Mouse (Mus musculus) forebrain, embryonic 11.5 days (tissue): Measurements from ENCODE around the gene Rpgrip1l. TPM values are rescaled to one million over a fixed set of nuclear protein-coding genes. Genes with fewer than 3 reads are reported as not detected.

Source experiments
- ATAC-seq: fragments of 200-750 bp; cut with Nextera tagmentation; replicated peaks from 2 replicates; pipeline ENCODE4 v1.8.0; 2017; ENCODE audit warnings: moderate TSS enrichment; ENCODE audit not compliant: low FRiP score
- DNase-seq: peaks from one replicate; pipeline ENCODE4 v3.0.0-alpha.2; 2017; ENCODE audit warnings: low spot score
- H3K27ac ChIP-seq: fragments of 300-500 bp; sonication (generic); 2 replicates; pipeline ENCODE4 v1.5.1; 2014; ENCODE audit warnings: low read depth, low read length
- H3K27me3 ChIP-seq: fragments of 300-500 bp; sonication (generic); 2 replicates; pipeline ENCODE4 v1.6.1; 2014; ENCODE audit warnings: mild to moderate bottlenecking, low read length, mixed read lengths; ENCODE audit not compliant: control insufficient read depth, insufficient read depth
- H3K36me3 ChIP-seq: fragments of 300-500 bp; sonication (generic); 2 replicates; pipeline ENCODE4 v1.6.1; 2014; ENCODE audit warnings: mild to moderate bottlenecking, low read length, moderate library complexity, mixed read lengths; ENCODE audit not compliant: control insufficient read depth, insufficient read depth
- H3K4me1 ChIP-seq: fragments of 300-500 bp; sonication (generic); replicated peaks from 2 replicates; pipeline ENCODE4 v1.6.1; 2014; ENCODE audit warnings: low read length, mixed read lengths; ENCODE audit not compliant: control insufficient read depth, insufficient read depth
- H3K4me2 ChIP-seq: fragments of 300-500 bp; sonication (generic); 2 replicates; pipeline ENCODE4 v1.6.1; 2014; ENCODE audit warnings: low read depth, mild to moderate bottlenecking, low read length, moderate library complexity, mixed read lengths; ENCODE audit not compliant: severe bottlenecking
- H3K4me3 ChIP-seq: fragments of 300-500 bp; sonication (generic); 2 replicates; pipeline ENCODE4 v1.5.1; 2014; ENCODE audit warnings: low read depth, low read length
- H3K9ac ChIP-seq: fragments of 300-500 bp; sonication (generic); 2 replicates; pipeline ENCODE4 v1.6.1; 2014; ENCODE audit warnings: low read length
- H3K9me3 ChIP-seq: fragments of 300-500 bp; sonication (generic); 2 replicates; pipeline ENCODE4 v1.6.1; 2016; ENCODE audit warnings: low read length, mixed read lengths; ENCODE audit not compliant: control insufficient read depth
- WGBS: fragments of 180-500 bp; shearing (Covaris S2); extraction: QIAGEN DNeasy Blood & Tissue Kit; methylation state at CpG from one replicate; pipeline ENCODE4 v1.1.7; 2014; 5-methylcytosine and 5-hydroxymethylcytosine counted together
- polyA plus RNA-seq: library from polyadenylated mRNA; unstranded; fragments of >200 nt; fragmentation: Nextera tagmentation; extraction: Ambion mirVana; gene quantifications from 2 replicates; pipeline ENCODE4 v1.2.1, GENCODE M21; 2014

Rpgrip1l gene
- polyA plus RNA-seq, 1 experiment from 2014 or later = 13.7 TPM

DNA sequence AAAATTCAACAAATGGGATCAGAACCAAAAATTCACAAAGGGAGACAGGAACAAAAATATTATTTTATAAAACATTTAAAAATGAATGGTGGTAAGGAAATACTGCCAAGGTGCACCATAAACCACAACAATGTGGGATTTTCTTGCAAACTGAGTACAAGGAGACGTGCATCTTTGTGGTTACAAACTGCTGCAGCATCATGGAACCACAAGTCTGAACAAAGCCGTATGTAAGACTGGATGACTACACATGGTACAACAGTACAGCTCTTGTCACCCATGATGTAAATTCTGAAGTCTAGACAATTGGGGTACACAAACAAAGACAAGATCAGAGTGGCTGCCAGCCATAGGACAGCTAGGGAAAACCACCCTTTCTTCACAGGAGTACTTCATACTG, 14.4 kb downstream of the Rpgrip1l start:
- Histone ChIP-seq H3K9me3 (no peaks in the 10 kb centered on the region), H3K4me1 (no peaks in the 10 kb centered on the region), H3K27me3 (no peaks in the 10 kb centered on the region), H3K4me2 (no peak overlapping the region), H3K27ac (no peak overlapping the region), H3K9ac (no peak overlapping the region), H3K36me3 (no peaks in the 10 kb centered on the region; the same call in 1 of the 2 replicates), H3K4me3 (no peak overlapping the region)
- 89% methylated on average over 2 of the region's 2 CpGs for WGBS
- ATAC-seq (no peak), DNase-seq (no peak)

DNA sequence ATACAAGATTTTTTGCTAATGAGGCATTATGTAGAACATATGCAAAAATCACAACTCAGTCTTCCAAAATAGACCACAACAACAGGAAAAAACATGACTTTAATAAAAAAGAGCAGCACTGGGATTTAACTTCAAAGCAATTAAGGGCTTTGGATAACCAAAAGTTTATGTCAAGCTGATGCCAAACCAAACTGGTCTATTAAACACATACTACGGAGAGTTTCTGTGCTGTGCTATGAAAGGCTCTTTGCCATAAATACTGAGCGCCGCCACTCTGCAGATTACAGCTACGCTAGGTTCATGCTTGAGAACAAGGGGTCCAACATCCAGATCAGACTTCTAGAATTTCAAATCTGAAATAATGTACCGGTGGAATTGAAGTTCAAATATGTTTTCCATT, 17.3 kb downstream of the Rpgrip1l start:
- Histone ChIP-seq H3K27me3 (no peaks in the 10 kb centered on the region), H3K36me3 (no peaks in the 10 kb centered on the region), H3K4me1 (no peaks in the 10 kb centered on the region), H3K4me3 (no peak overlapping the region), H3K27ac (no peak overlapping the region), H3K9me3 (no peaks in the 10 kb centered on the region), H3K4me2 (no peak overlapping the region), H3K9ac (no peak overlapping the region)
- ATAC-seq (no peak), DNase-seq (no peak)
- 91% methylated on average over 5 of the region's 5 CpGs for WGBS

DNA sequence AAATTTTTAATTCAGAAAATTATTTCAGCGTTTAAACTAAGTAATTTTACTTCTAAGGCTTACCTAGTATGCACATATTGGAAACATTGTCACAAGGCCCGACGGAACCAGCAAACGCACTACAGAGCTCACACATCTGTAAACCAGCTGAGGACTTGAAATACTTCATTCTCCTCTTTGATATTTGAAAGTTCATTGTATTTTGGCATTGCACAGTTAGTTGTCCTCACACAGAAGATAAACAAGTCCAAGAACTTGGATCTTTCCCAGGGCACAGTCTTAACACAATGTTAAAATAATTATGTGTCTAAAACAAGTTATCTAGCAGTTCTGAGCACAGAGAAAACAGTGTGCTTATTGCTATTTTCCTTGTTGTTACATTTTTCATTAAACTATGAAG, 22.5 kb downstream of the Rpgrip1l start:
- Histone ChIP-seq H3K36me3 (no peaks in the 10 kb centered on the region), H3K4me3 (no peak overlapping the region), H3K27me3 (no peaks in the 10 kb centered on the region), H3K4me1 (no peaks in the 10 kb centered on the region), H3K27ac (no peak overlapping the region), H3K9me3 (no peaks in the 10 kb centered on the region), H3K9ac (no peak overlapping the region), H3K4me2 (no peak overlapping the region)
- ATAC-seq = no peak
- 87% methylated on average over 4 of the region's 4 CpGs for WGBS
- no peak for DNase-seq

DNA sequence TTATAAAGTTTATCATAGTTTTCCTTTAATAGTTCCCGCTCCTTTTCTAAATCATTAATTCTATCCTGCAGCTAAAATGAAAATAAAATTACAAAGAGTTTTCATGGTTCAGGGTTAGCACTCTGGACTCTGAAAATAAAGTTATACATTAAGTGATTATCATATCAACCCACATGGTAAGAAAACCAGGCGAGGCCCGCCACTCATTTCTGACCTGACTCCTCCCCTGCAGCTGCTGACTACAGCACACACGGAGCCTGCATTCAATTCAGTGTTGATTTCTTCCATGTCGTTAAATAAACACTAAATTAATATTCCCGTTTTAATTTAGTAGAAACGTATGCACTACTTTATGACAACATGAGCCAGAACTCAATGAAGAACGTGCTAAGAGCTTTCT, 26.8 kb downstream of the Rpgrip1l start:
- Histone ChIP-seq H3K9me3 (no peaks in the 10 kb centered on the region), H3K27me3 (no peaks in the 10 kb centered on the region), H3K27ac (no peak overlapping the region), H3K4me3 (no peak overlapping the region), H3K36me3 (no peaks in the 10 kb centered on the region), H3K4me2 (no peak overlapping the region), H3K9ac (no peak overlapping the region), H3K4me1 (no peaks in the 10 kb centered on the region)
- ATAC-seq (no peak), DNase-seq (no peak)
- WGBS = 85% methylated on average over 8 of the region's 8 CpGs

DNA sequence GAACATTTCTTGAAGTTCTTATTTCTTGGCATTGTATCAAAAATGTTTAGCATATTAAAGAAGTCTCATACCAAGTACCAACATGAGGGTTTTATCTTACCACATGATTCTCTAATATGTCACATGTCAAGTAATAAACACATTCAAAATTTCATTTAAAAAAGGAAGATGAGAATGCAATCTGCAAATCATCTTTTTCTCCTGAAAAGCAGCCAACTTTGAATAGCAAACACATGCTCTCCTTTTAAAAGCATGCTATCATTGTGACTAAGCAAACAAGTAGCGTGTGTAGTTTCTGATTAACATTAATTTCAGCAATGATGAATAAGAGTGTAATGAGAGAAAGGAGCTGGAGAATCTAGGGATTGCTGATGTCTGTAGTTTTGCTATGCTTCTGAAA, 29.2 kb downstream of the Rpgrip1l start:
- H3K27me3 ChIP-seq = no peaks in the 10 kb centered on the region
- H3K9me3 ChIP-seq = no peaks in the 10 kb centered on the region
- no peak for DNase-seq
- no peak for ATAC-seq
- H3K4me3 ChIP-seq = no peak overlapping the region
- no peak overlapping the region for H3K27ac ChIP-seq
- no peaks in the 10 kb centered on the region for H3K4me1 ChIP-seq
- no peak overlapping the region for H3K4me2 ChIP-seq
- WGBS = 88% methylated on average over 1 of the region's 1 CpGs
- H3K36me3 ChIP-seq = no peaks in the 10 kb centered on the region
- H3K9ac ChIP-seq = no peak overlapping the region

DNA sequence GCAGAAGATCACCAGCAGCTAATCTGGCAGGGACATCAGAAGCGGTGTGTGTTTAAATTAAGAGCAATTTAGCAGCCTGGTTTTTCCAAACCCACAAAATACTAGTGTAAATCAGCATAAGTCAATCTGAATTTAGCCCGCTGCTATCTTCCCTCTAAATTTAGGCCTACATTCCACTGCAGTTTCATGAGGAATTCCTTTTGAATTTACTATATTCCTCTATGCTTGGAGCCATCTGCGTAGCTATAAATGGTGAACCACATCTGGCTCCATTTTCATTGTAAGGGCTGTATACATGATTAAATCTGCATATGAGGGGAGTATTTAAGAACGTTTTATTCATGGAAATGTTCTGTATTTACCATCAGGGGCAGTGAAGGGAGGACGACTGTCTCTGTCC, 30.4 kb downstream of the Rpgrip1l start:
- Histone ChIP-seq H3K9me3 (no peaks in the 10 kb centered on the region), H3K36me3 (no peaks in the 10 kb centered on the region), H3K4me3 (no peak overlapping the region), H3K4me1 (no peaks in the 10 kb centered on the region), H3K27ac (no peak overlapping the region), H3K9ac (no peak overlapping the region), H3K4me2 (no peak overlapping the region), H3K27me3 (no peaks in the 10 kb centered on the region)
- WGBS = 84% methylated on average over 5 of the region's 5 CpGs
- DNase-seq (no peak), ATAC-seq (no peak)

DNA sequence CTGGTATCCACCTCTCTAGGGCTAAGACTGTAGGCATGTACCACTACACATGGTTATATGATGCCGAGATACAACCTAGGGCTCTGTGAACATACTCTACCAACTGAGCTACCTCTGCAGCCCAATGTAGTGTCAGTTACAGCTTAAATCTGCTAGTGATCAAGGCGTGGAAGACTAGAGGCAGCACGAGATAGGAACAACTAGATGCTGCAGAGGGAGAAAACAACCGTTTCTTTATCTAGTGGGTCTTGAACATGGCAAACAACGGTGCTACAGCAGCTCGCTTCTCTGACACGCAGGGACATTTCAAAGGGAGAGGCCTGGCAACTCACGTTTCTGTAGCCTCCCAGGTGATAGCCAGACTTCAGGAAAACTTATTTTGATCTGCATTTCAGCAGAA, 31.5 kb downstream of the Rpgrip1l start:
- ATAC-seq = no peak
- DNase-seq = no peak
- no peak overlapping the region for H3K27ac ChIP-seq
- no peaks in the 10 kb centered on the region for H3K4me1 ChIP-seq
- no peaks in the 10 kb centered on the region for H3K36me3 ChIP-seq
- WGBS = 86% methylated on average over 8 of the region's 8 CpGs
- H3K9ac ChIP-seq = no peak overlapping the region
- no peak overlapping the region for H3K4me3 ChIP-seq
- H3K9me3 ChIP-seq = no peaks in the 10 kb centered on the region
- no peak overlapping the region for H3K4me2 ChIP-seq
- H3K27me3 ChIP-seq = no peaks in the 10 kb centered on the region

DNA sequence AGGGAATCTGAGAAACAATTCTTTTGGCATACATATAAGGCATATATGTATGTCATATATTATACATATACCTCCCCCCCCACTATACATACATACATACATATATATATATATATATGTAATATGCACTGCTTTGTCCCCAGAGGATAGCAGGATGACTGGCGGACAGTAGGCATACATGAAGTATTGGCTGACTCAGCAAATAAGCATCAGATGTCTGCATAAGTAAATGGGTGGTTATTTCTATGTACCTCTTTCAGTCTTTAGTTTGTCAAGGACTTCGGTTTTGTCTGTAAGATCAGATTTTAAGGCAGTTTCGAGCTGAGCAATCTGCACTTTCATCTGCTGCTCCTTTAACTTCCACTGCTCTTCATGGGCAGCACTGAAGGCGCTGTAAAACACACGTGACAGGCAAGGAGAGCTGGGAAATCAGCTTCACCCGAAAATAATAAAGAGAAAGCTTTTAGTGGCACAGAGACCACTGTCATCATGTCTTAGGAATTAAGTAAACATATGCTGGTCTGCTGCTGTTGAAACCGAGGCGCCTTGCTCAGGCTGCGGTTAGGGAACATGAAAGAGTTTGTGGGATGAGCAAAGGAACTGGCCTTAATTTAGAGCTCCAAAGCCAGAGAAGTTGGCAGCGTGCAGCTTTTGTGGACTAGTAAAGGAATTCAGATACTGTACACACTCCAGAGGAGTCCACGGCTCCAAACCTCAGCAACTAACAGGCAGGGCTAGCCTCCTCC, 32.4 kb downstream of the Rpgrip1l start:
- whole genome bisulfite sequencing = 92% methylated on average over 11 of the region's 11 CpGs
- Histone ChIP-seq H3K9ac (no peak overlapping the region), H3K9me3 (no peaks in the 10 kb centered on the region; the same call in 1 of the 2 replicates), H3K36me3 (no peaks in the 10 kb centered on the region), H3K27ac (no peak overlapping the region), H3K4me1 (no peaks in the 10 kb centered on the region), H3K4me2 (no peak overlapping the region), H3K4me3 (no peak overlapping the region), H3K27me3 (no peaks in the 10 kb centered on the region)
- no peak for DNase-seq
- ATAC-seq = no peak

DNA sequence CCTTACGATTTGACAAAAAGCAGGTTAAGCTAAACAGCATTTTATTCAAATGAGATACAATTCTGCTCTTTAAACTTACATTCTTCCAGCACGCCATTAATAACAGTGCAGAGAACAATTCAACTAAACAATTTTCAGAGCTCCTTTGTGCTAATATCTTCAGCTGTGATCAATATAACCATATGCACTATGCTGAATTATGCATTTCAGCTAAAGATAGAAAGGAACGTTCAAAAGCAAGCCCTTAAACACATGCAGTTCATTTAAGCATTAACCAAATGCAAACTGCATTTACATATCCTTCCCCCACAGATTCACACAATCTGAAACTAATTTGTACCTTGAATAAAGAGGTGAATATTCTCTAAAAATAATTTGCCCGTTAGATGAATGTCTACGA, 35.0 kb downstream of the Rpgrip1l start:
- Histone ChIP-seq H3K9me3 (no peaks in the 10 kb centered on the region; the same call in 1 of the 2 replicates), H3K4me2 (no peak overlapping the region), H3K36me3 (no peaks in the 10 kb centered on the region), H3K27me3 (no peaks in the 10 kb centered on the region), H3K27ac (no peak overlapping the region), H3K9ac (no peak overlapping the region), H3K4me1 (no peaks in the 10 kb centered on the region), H3K4me3 (no peak overlapping the region)
- no peak for ATAC-seq
- no peak for DNase-seq
- WGBS = 79% methylated on average over 5 of the region's 5 CpGs
